In genomic region chr4:152088133-152088532, GRCm38 (mm10) we compare ENCODE assay signal across 8 mouse cellular contexts. TPM values are rescaled to one million over a fixed set of nuclear protein-coding genes. Genes with fewer than 3 reads are reported as not detected.
DNase-seq lines count a peak whose midpoint lies in the region; ATAC-seq and TF ChIP-seq lines count a peak whose summit lies in the region.

No protein-coding gene starts in this region.

- H3K4me3 ChIP-seq in lung, adult 2 months (replicated peaks; ENCODE audit: extremely low read depth, low read depth, low read length), result no peak overlapping the region
- H3K4me3 ChIP-seq in forebrain, embryonic 11.5 days (ENCODE audit: low read depth, low read length), result no peak overlapping the region
- no peak overlapping the region for H3K4me3 ChIP-seq in kidney, postnatal 0 days (replicated peaks; ENCODE audit: low read depth, low read length)
- H3K4me3 ChIP-seq in midbrain, embryonic 13.5 days (replicated peaks), result no peak overlapping the region

- TF ChIP-seq POLR2A in lung, adult 2 months (IDR thresholded peaks at IDR 0.05; ENCODE audit: borderline replicate concordance, extremely low read depth, low read depth, low read length), result no peak

- no peaks in the 10 kb centered on the region for H3K9me3 ChIP-seq in forebrain, embryonic 11.5 days (ENCODE audit: control insufficient read depth, low read length)
- no peaks in the 10 kb centered on the region for H3K9me3 ChIP-seq in kidney, postnatal 0 days (replicated peaks; ENCODE audit: low read length)
- H3K9me3 ChIP-seq in midbrain, embryonic 13.5 days, result no peaks in the 10 kb centered on the region

- DNase-seq in lung, adult 2 months, result peak; percentile 41
- DNase-seq in lung, postnatal 10 days, result no peak
- DNase-seq in forebrain, embryonic 11.5 days (ENCODE audit: low spot score), result no peak
- no peak for DNase-seq in kidney, postnatal 0 days (ENCODE audit: low spot score)
- DNase-seq in cerebellum, postnatal 36 days, result no peak
- no peak for DNase-seq in natural killer cell, adult 2 months (ENCODE audit: low spot score in 2 of 2)
- DNase-seq in spleen, adult 12 weeks (ENCODE audit: low spot score), result no peak

- H3K36me3 ChIP-seq in forebrain, embryonic 11.5 days (ENCODE audit: control insufficient read depth, insufficient read depth, low read length), result no peaks in the 10 kb centered on the region
- 0 out of 2 replicates have a peak, but pooled peaks cover 4% of the 10 kb centered on the region for H3K36me3 ChIP-seq in kidney, postnatal 0 days (ENCODE audit: insufficient read depth, low read length)
- H3K36me3 ChIP-seq in midbrain, embryonic 13.5 days, result no peaks in the 10 kb centered on the region

- H3K27me3 ChIP-seq in forebrain, embryonic 11.5 days (ENCODE audit: control insufficient read depth, insufficient read depth, low read length), result peaks cover 2% of the 10 kb centered on the region; the same call in 1 of the 2 replicates
- H3K27me3 ChIP-seq in kidney, postnatal 0 days (ENCODE audit: insufficient read depth, low read length), result no peaks in the 10 kb centered on the region
- H3K27me3 ChIP-seq in midbrain, embryonic 13.5 days, result peaks cover 9% of the 10 kb centered on the region; the same call in 1 of the 2 replicates

- TF ChIP-seq CTCF in lung, adult 2 months (IDR thresholded peaks at IDR 0.05; ENCODE audit: insufficient read depth, low read length), result no peak
- no peak for TF ChIP-seq CTCF in kidney, postnatal 0 days (IDR thresholded peaks at IDR 0.05; ENCODE audit: low read depth)

- H3K4me1 ChIP-seq in lung, adult 2 months (ENCODE audit: control insufficient read depth, insufficient read depth, low read length), result peaks cover 8% of the 10 kb centered on the region; the same call in 1 of the 2 replicates
- H3K4me1 ChIP-seq in forebrain, embryonic 11.5 days (replicated peaks; ENCODE audit: control insufficient read depth, insufficient read depth, low read length), result peaks cover 3% of the 10 kb centered on the region
- H3K4me1 ChIP-seq in kidney, postnatal 0 days (replicated peaks; ENCODE audit: insufficient read depth, low read length), result peaks cover 15% of the 10 kb centered on the region
- H3K4me1 ChIP-seq in midbrain, embryonic 13.5 days (replicated peaks), result peaks cover 29% of the 10 kb centered on the region

- WGBS in lung, adult 2 months, result 53% methylated on average over 4 of the region's 4 CpGs
- 25% methylated on average over 4 of the region's 4 CpGs for WGBS in forebrain, embryonic 11.5 days
- WGBS in kidney, postnatal 0 days, result 55% methylated on average over 4 of the region's 4 CpGs
- WGBS in midbrain, embryonic 13.5 days, result 27% methylated on average over 4 of the region's 4 CpGs

- no peak for ATAC-seq in forebrain, embryonic 11.5 days (replicated peaks; ENCODE audit: low FRiP score)
- no peak for ATAC-seq in kidney, postnatal 0 days (replicated peaks; ENCODE audit: low FRiP score, low read depth)
- no peak for ATAC-seq in midbrain, embryonic 13.5 days

- H3K9ac ChIP-seq in forebrain, embryonic 11.5 days (ENCODE audit: low read length), result no peak overlapping the region
- H3K9ac ChIP-seq in kidney, postnatal 0 days (ENCODE audit: low read depth, low read length), result 0 out of 2 replicates have a peak overlapping the region, but pooled peaks have one; percentile 84
- no peak overlapping the region for H3K9ac ChIP-seq in midbrain, embryonic 13.5 days (replicated peaks)

- no peak overlapping the region for H3K27ac ChIP-seq in forebrain, embryonic 11.5 days (ENCODE audit: low read depth, low read length)
- H3K27ac ChIP-seq in kidney, postnatal 0 days, result no peak overlapping the region
- H3K27ac ChIP-seq in midbrain, embryonic 13.5 days, result no peak overlapping the region

- peak overlapping the region; percentile 97; the same call in 1 of the 2 replicates for H3K4me2 ChIP-seq in forebrain, embryonic 11.5 days (ENCODE audit: low read depth, low read length, severe bottlenecking)
- peak overlapping the region; percentile 90 for H3K4me2 ChIP-seq in kidney, postnatal 0 days (ENCODE audit: low read length)
- peak overlapping the region; percentile 81 for H3K4me2 ChIP-seq in midbrain, embryonic 13.5 days (replicated peaks)

RNA-seq across cellular contexts. Expression of gene Plekhg5, which starts 15.8 kb away (rescaled TPM):
- 46.7 and 49.9 TPM in 2 replicates for polyA plus RNA-seq in lung, adult 2 months (2012; rRNA removed)
- polyA plus RNA-seq in forebrain, embryonic 11.5 days (2014; fragmentation: Nextera tagmentation; extraction: Ambion mirVana), result 8.0 and 8.2 TPM in 2 replicates
- 18.3 and 19.3 TPM in 2 replicates for polyA plus RNA-seq in kidney, postnatal 0 days (2015; fragmentation: Nextera tagmentation; extraction: Ambion mirVana)
- polyA plus RNA-seq in midbrain, embryonic 13.5 days (2015; fragmentation: Nextera tagmentation; extraction: Ambion mirVana), result 8.4 and 8.5 TPM in 2 replicates

RNA-seq across cellular contexts. Expression of gene Tnfrsf25, which starts 27.6 kb away (rescaled TPM):
- polyA plus RNA-seq in lung, adult 2 months (2012; rRNA removed), result 8.1 and 12.7 TPM in 2 replicates
- 0.49 TPM in 1 of 2 replicates, not detected in the other for polyA plus RNA-seq in forebrain, embryonic 11.5 days (2014; fragmentation: Nextera tagmentation; extraction: Ambion mirVana)
- polyA plus RNA-seq in kidney, postnatal 0 days (2015; fragmentation: Nextera tagmentation; extraction: Ambion mirVana), result 0.68 and 0.83 TPM in 2 replicates
- 0.87 and 0.97 TPM in 2 replicates for polyA plus RNA-seq in midbrain, embryonic 13.5 days (2015; fragmentation: Nextera tagmentation; extraction: Ambion mirVana)

RNA-seq across cellular contexts. Expression of gene Nol9, which starts 49.0 kb away (rescaled TPM):
- 16.7 and 18.2 TPM in 2 replicates for polyA plus RNA-seq in lung, adult 2 months (2012; rRNA removed)
- 41.0 and 41.9 TPM in 2 replicates for polyA plus RNA-seq in forebrain, embryonic 11.5 days (2014; fragmentation: Nextera tagmentation; extraction: Ambion mirVana)
- 20.0 and 20.5 TPM in 2 replicates for polyA plus RNA-seq in kidney, postnatal 0 days (2015; fragmentation: Nextera tagmentation; extraction: Ambion mirVana)
- polyA plus RNA-seq in midbrain, embryonic 13.5 days (2015; fragmentation: Nextera tagmentation; extraction: Ambion mirVana), result 24.3 and 26.0 TPM in 2 replicates

RNA-seq across cellular contexts. Expression of gene Tas1r1, which starts 49.8 kb away (rescaled TPM):
- polyA plus RNA-seq in lung, adult 2 months (2012; rRNA removed), result 0.08 TPM in 1 of 2 replicates, not detected in the other
- polyA plus RNA-seq in forebrain, embryonic 11.5 days (2014; fragmentation: Nextera tagmentation; extraction: Ambion mirVana), result 0.24 and 0.67 TPM in 2 replicates
- 0.39 and 0.45 TPM in 2 replicates for polyA plus RNA-seq in kidney, postnatal 0 days (2015; fragmentation: Nextera tagmentation; extraction: Ambion mirVana)
- 0.86 and 1.4 TPM in 2 replicates for polyA plus RNA-seq in midbrain, embryonic 13.5 days (2015; fragmentation: Nextera tagmentation; extraction: Ambion mirVana)
